Mouse (Mus musculus) cerebellum, adult 9-10 months (tissue): ENCODE measurements around the gene Trim30b.
"Not testable (repeated sequence)": the region's sequence is repeated elsewhere in the genome, so short reads cannot be mapped to it uniquely, and the experiment has no call there.

Source experiments
- DNase-seq: peaks from one replicate; pipeline ENCODE4 v3.0.0; 2022

Trim30b gene

DNA sequence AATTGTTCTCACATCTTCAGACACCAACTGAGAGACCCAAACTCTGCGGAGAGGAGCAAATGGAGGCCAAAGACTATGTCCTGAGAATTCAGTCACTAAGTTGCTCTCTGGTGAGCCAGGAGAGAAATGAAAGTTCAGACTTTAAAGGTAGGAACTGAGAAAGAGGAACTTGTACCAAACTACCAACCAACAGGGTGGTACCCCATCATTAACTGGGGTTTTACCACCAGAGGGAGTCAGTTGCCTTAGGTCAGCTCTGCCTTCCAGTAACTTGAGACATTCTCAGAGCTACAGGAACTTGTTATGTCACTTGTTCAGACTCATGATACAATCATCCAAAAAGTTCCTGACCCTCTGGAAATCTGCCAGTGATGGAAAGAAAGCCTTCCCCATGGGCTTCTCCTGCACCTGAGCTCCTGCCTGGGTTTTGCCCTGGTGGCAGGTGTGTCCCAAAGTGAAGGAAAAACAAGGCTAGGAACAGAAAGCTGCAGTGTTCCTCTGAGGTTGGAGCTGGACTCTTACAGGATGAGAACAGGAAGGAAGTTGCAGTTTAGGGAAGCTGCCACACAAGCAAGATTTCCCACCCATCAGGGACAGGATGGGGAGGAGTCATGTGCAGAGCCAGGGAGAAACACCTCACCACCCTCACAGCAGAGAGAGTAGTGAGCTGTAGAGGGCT lies at the start of gene Trim30b:
Gene Trim30b, minus strand, starts transcription at position 149 of the 679 bp plus-strand sequence.
- no peak for DNase-seq

- DNase-seq: no peak
Measured at GRCm38 (mm10) chr7:104404460-104404950, 34.8 kb upstream of the Trim30b start.

GRCm38 (mm10) chr7:104401140-104401539 lies 31.5 kb upstream of the Trim30b start:
- no peak for DNase-seq

DNA sequence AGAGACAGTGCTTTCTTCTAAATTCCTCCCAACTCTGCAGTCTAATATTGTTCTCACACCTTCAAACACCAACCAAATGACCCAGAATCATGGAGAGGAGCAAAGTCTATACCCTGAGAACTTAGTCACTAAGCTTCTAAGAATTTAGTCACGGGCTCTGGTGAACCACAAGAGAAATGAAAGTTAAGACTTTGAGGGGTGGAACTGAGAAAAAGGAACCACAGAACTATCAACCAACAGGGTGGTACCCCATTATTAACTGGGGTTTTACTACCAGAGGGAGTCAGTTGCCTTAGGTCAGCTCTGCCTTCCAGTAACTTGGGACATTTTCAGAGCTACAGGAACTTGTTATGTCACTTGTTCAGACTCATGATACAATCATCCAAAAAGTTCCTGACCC lies 31.0 kb upstream of the Trim30b start, which contains the start of gene Trim30c:
Gene Trim30c, minus strand, starts transcription at position 140 of the 400 bp plus-strand sequence.
- DNase-seq: no peak

DNA sequence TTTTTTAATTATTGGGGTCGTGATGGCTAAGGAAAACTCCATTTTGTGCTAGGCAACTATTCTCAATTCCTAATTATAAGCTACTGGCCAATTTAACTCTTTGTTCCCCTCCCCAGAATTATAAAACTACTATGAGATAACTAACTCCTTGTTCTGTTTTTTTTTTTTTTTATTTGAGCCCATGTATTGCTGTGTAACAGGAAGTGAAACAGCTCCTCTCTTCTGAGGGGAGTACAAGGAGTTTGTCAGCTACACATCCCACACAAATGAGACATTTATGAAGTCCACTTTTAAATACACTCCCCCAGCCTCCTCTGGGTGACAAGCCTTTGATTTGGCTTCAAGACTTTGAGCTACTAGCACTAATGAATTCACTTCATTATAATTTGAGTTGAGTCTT lies 28.8 kb upstream of the Trim30b start:
- no peak for DNase-seq

GRCm38 (mm10) chr7:104366339-104366738 lies 3.3 kb downstream of the Trim30b start:
- DNase-seq: no peak

GRCm38 (mm10) chr7:104353600-104353967 lies 16.1 kb downstream of the Trim30b start:
- no peak for DNase-seq

- DNase-seq: no peak
Measured at GRCm38 (mm10) chr7:104352717-104353599, 16.7 kb downstream of the Trim30b start, which contains the start of gene Trim12c. Trim12c (minus strand) TSS chr7:104353362.

- DNase-seq: not testable (repeated sequence)
Measured at GRCm38 (mm10) chr7:104348043-104348442, 21.6 kb downstream of the Trim30b start.

GRCm38 (mm10) chr7:104340744-104341143 lies 28.9 kb downstream of the Trim30b start:
- DNase-seq: not testable (repeated sequence)

- not testable (repeated sequence) for DNase-seq
Measured at GRCm38 (mm10) chr7:104335547-104335946, 34.1 kb downstream of the Trim30b start.

DNA sequence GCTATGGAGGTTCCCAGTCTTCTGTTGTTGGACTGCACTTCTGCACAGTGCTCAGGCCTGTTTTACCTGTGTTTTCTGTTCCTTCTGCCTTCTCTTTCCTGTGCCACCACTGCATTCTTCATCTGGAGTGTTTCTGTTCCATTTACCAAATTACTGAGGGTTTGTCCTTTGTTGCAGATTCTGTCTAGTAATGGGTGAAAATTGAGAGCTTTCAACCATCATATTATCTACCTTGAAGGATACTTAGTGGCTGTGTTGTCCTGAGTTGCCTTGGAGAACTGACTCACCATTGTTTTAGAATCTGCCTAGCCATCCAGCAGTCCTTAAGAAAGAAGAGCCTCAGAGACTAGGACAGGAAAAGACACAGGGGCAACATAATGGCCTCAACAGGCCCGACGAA lies 40.5 kb downstream of the Trim30b start, which contains the start of gene Trim34b:
Gene Trim34b, plus strand, starts transcription at position 301 of the 400 bp plus-strand sequence.
- DNase-seq: not testable (repeated sequence)

DNA sequence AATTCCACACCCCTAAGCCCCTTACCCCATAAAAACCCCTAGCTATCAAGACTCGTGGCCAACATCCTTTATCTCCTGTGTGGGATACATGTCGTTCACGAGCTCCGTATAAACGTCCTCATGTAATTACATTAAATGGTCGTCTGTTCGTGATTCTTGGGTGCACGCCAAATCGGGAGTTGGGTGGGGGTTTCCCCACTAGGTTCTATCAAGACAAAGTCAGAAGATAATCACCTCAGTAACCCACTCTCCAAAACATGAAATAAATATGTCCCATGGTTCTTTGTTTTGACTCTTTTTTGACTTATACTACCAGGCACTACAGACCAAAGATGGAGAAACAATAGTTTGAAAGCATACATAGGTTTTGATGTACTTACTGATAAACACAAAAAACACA lies 47.7 kb downstream of the Trim30b start:
- DNase-seq: no peak

DNA sequence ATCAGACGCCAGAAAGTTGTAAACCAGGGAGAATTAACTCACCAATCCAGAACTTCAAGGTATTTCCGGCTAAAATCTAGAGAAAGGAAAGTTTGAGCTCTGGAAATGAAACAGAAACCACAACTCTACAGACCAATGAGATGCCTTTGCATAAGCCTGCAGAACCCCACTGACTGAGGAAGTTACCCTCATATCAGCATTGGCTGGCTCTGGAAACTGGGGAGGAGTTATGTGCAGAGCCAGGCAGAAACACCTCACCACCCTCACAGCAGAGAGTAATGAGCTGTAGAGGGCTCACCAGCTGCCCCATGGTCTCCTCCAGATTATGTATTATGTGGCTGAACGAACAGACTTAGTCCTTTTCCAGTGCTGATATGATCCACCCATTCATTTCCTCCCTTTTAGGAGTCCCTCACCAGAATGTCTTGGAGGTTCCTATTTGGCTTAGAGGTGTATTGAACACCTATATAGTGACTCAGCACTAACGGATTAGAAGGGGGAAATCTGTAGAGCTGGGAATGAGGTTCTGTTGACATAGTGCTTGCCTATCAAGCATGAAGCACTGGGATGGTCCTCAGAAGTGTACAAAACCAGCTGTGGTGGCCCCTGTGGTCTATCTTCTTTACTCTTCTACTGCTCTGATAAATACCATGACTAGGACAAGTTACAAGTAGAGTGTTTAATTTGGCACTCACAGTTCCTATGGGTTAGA lies 54.2 kb downstream of the Trim30b start, which contains the start of gene Trim12a:
Gene Trim12a, minus strand, starts transcription at position 98 of the 712 bp plus-strand sequence.
- DNase-seq: not testable (repeated sequence)

DNA sequence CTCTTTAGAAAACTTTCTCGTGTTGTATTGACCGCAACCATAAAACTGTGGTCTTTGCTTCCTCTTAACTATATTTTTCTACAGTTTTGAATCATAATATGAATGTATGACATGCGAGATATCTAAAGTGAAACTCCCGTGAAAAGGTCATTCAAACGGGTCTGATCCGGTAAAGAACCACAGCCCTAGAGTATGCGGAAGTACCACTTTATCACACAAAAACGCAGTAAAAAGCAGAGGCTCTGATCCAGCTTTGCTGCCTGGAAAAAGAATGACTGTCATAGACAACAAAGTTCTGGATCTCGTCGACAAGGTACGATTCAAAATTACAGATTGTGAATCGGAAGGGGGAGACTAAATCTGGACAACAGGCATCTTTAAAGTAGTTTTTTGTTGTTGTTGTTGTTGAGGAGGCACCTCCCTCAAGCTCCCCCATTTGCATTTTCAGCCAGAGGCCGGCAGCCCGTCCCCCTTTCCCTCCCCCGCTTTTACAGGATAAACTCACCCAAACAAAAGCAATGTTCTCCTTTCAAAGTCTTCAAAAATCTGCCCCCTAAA lies 54.8 kb downstream of the Trim30b start:
- DNase-seq: no peak
